Mouse (Mus musculus) neural tube, embryonic 11.5 days (tissue): Measurements from ENCODE around the gene AI597479. TPM values are rescaled to one million over a fixed set of nuclear protein-coding genes. Genes with fewer than 3 reads are reported as not detected.

ENCODE experiments used
- ATAC-seq: fragments of 200-750 bp; cut with Nextera tagmentation; 2 replicates; pipeline ENCODE4 v1.8.0; 2017; ENCODE audit warnings: moderate number of reproducible peaks, mild to moderate bottlenecking, moderate TSS enrichment, moderate library complexity; ENCODE audit not compliant: insufficient read depth, low FRiP score, low TSS enrichment
- DNase-seq: peaks from one replicate; pipeline ENCODE4 v3.0.0-alpha.2; 2015; ENCODE audit warnings: low spot score
- H3K27ac ChIP-seq: fragments of 300-500 bp; sonication (generic); 2 replicates; pipeline ENCODE4 v1.5.1; 2014; ENCODE audit warnings: low read depth, mild to moderate bottlenecking, low read length
- H3K27me3 ChIP-seq: fragments of 300-500 bp; sonication (generic); 2 replicates; pipeline ENCODE4 v1.6.1; 2014; ENCODE audit warnings: mild to moderate bottlenecking, low read length, mixed read lengths; ENCODE audit not compliant: control insufficient read depth, insufficient read depth
- H3K36me3 ChIP-seq: fragments of 300-500 bp; sonication (generic); 2 replicates; pipeline ENCODE4 v1.6.1; 2014; ENCODE audit warnings: mild to moderate bottlenecking, low read length, moderate library complexity, mixed read lengths; ENCODE audit not compliant: control insufficient read depth, insufficient read depth
- H3K4me1 ChIP-seq: fragments of 300-500 bp; sonication (generic); 2 replicates; pipeline ENCODE4 v1.6.1; 2014; ENCODE audit warnings: low read length, mixed read lengths; ENCODE audit not compliant: control insufficient read depth, insufficient read depth
- H3K4me2 ChIP-seq: fragments of 300-500 bp; sonication (generic); 2 replicates; pipeline ENCODE4 v1.6.1; 2014; ENCODE audit warnings: low read depth, mild to moderate bottlenecking, moderate library complexity
- H3K4me3 ChIP-seq: fragments of 300-500 bp; sonication (generic); 2 replicates; pipeline ENCODE4 v1.5.1; 2014; ENCODE audit warnings: low read depth, low read length
- H3K9ac ChIP-seq: fragments of 300-500 bp; sonication (generic); 2 replicates; pipeline ENCODE4 v1.6.1; 2014; ENCODE audit warnings: mild to moderate bottlenecking, low read length
- H3K9me3 ChIP-seq: fragments of 300-500 bp; sonication (generic); 2 replicates; pipeline ENCODE4 v1.6.1; 2016; ENCODE audit warnings: low read length; ENCODE audit not compliant: control insufficient read depth
- WGBS: fragments of 180-500 bp; shearing (Covaris S2); extraction: QIAGEN DNeasy Blood & Tissue Kit; methylation state at CpG from one replicate; pipeline ENCODE4 v1.1.7; 2014; 5-methylcytosine and 5-hydroxymethylcytosine counted together
- polyA plus RNA-seq: library from polyadenylated mRNA; unstranded; fragments of >200 nt; fragmentation: Nextera tagmentation; extraction: Ambion mirVana; gene quantifications from 2 replicates; pipeline ENCODE4 v1.2.1, GENCODE M21; 2014

The AI597479 gene
- polyA plus RNA-seq, 1 experiment from 2014 or later = 52.9 TPM

GRCm38 (mm10) chr1:43110556-43110955 is 12.0 kb downstream of the AI597479 start:
- H3K9ac ChIP-seq = no peak overlapping the region
- H3K9me3 ChIP-seq = no peaks in the 10 kb centered on the region
- WGBS = 54% methylated on average over 4 of the region's 4 CpGs
- H3K27me3 ChIP-seq = no peaks in the 10 kb centered on the region
- peaks cover 6% of the 10 kb centered on the region for H3K36me3 ChIP-seq
- no peak overlapping the region for H3K4me3 ChIP-seq
- ATAC-seq = no peak
- H3K27ac ChIP-seq = no peak overlapping the region
- peak; percentile 56 for DNase-seq
- no peaks in the 10 kb centered on the region for H3K4me1 ChIP-seq
- no peak overlapping the region for H3K4me2 ChIP-seq

- 90% methylated on average over 2 of the region's 2 CpGs for WGBS
- Histone ChIP-seq H3K4me3 (no peak overlapping the region), H3K9me3 (no peaks in the 10 kb centered on the region), H3K9ac (no peak overlapping the region), H3K4me2 (no peak overlapping the region), H3K36me3 (peaks cover 10% of the 10 kb centered on the region), H3K27ac (no peak overlapping the region), H3K4me1 (no peaks in the 10 kb centered on the region), H3K27me3 (no peaks in the 10 kb centered on the region)
- ATAC-seq = no peak
- DNase-seq = peak; percentile 49
Measured at GRCm38 (mm10) chr1:43112882-43113281, 14.4 kb downstream of the AI597479 start.

- peaks cover 12% of the 10 kb centered on the region for H3K36me3 ChIP-seq
- ATAC-seq = no peak
Measured at GRCm38 (mm10) chr1:43117435-43117834, 18.9 kb downstream of the AI597479 start.

DNA sequence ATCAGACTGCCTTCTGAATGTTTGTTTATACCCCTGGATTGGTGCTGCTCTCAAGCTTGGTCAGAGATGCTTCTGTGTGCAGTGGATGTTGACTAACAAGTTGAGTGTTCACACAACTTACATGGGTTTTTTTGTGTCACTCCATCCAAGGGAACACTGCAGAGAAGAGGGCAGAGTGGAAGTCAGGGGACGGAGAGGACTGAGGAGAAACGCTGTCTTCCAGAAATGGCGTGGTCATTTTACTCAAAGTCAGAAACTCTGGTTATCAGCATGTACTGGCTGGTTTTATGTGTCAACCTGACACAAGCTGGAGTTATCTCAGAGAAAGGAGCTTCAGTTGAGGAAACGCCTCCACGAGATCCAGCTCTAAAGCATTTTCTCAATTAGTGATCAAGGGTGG is 22.4 kb downstream of the AI597479 start:
- H3K27me3 ChIP-seq = no peaks in the 10 kb centered on the region
- H3K4me3 ChIP-seq = no peak overlapping the region
- no peak for ATAC-seq
- H3K9me3 ChIP-seq = no peaks in the 10 kb centered on the region
- WGBS = 91% methylated on average over 5 of the region's 5 CpGs
- H3K4me1 ChIP-seq = no peaks in the 10 kb centered on the region
- H3K4me2 ChIP-seq = no peak overlapping the region
- H3K9ac ChIP-seq = no peak overlapping the region
- DNase-seq = no peak
- H3K27ac ChIP-seq = no peak overlapping the region
- peaks cover 10% of the 10 kb centered on the region for H3K36me3 ChIP-seq

More at GRCm38 (mm10) chr1:43117435-43117834, 18.9 kb downstream of the AI597479 start:
- no peaks in the 10 kb centered on the region for H3K27me3 ChIP-seq
- no peak overlapping the region for H3K4me2 ChIP-seq
- H3K4me1 ChIP-seq = no peaks in the 10 kb centered on the region
- no peak overlapping the region for H3K4me3 ChIP-seq
- H3K9me3 ChIP-seq = no peaks in the 10 kb centered on the region
- no peak for DNase-seq
- H3K27ac ChIP-seq = no peak overlapping the region
- H3K9ac ChIP-seq = no peak overlapping the region
- whole genome bisulfite sequencing = 97% methylated on average over 8 of the region's 8 CpGs

DNA sequence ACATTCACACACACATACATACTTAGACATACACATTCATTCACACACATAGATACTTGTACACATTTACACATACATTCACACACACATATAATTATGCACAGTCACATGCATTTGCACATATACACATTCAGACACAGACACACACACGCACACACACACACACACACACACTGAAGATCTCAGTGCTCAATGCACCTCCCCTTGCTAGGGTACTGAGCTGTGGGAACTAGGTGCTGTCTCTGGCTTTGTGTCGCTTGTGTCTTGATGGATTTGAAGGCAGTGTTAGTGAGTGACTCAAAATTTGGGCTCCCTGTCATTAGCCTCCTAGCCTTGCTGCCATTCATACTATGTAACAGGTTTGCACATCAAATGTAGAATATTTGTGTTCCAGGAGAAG is 24.1 kb downstream of the AI597479 start:
- no peak for ATAC-seq
- Histone ChIP-seq H3K9me3 (no peaks in the 10 kb centered on the region), H3K27ac (no peak overlapping the region), H3K36me3 (peaks cover 8% of the 10 kb centered on the region; the same call in 1 of the 2 replicates), H3K4me1 (no peaks in the 10 kb centered on the region), H3K4me3 (no peak overlapping the region), H3K4me2 (no peak overlapping the region), H3K9ac (no peak overlapping the region), H3K27me3 (no peaks in the 10 kb centered on the region)
- DNase-seq = no peak
- WGBS = 91% methylated on average over 2 of the region's 2 CpGs

- no peak overlapping the region for H3K4me3 ChIP-seq
- H3K4me2 ChIP-seq = no peak overlapping the region
- no peak overlapping the region for H3K9ac ChIP-seq
- H3K4me1 ChIP-seq = no peaks in the 10 kb centered on the region
- H3K27me3 ChIP-seq = no peaks in the 10 kb centered on the region
- DNase-seq (no peak), ATAC-seq (no peak)
- H3K36me3 ChIP-seq = no peaks in the 10 kb centered on the region
- 75% methylated on average over 4 of the region's 4 CpGs for WGBS
- H3K9me3 ChIP-seq = no peaks in the 10 kb centered on the region
- H3K27ac ChIP-seq = no peak overlapping the region
Measured at GRCm38 (mm10) chr1:43124726-43125125, 26.2 kb downstream of the AI597479 start.

DNA sequence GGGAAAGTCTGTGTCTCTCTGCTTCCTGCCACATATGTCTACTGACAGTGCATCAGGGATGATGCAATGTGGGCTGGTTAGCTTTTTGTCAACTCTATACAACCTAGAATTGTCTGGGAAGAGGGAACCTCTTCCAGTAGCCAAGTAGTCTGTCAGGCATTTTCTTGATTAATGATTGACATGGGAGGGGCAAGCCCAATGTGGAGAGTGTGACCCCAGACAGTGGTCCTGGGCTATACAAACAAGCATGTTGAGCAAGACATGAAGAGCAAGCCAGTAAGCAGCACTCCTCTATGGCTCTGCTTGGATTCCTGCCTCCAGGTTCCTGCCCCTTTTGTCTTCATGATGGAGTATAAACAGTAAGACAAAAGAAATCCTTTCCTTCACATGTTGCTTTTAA is 28.7 kb downstream of the AI597479 start:
- no peaks in the 10 kb centered on the region for H3K9me3 ChIP-seq
- H3K4me3 ChIP-seq = no peak overlapping the region
- no peak overlapping the region for H3K27ac ChIP-seq
- H3K4me2 ChIP-seq = no peak overlapping the region
- ATAC-seq (no peak), DNase-seq (no peak)
- no peaks in the 10 kb centered on the region for H3K36me3 ChIP-seq
- H3K4me1 ChIP-seq = no peaks in the 10 kb centered on the region
- H3K27me3 ChIP-seq = no peaks in the 10 kb centered on the region
- no peak overlapping the region for H3K9ac ChIP-seq

GRCm38 (mm10) chr1:43127820-43128610 is 29.5 kb downstream of the AI597479 start:
- 74% methylated on average over 8 of the region's 8 CpGs for WGBS
- Histone ChIP-seq H3K4me1 (no peaks in the 10 kb centered on the region), H3K4me3 (no peak overlapping the region), H3K9me3 (no peaks in the 10 kb centered on the region), H3K4me2 (no peak overlapping the region), H3K27me3 (no peaks in the 10 kb centered on the region), H3K36me3 (no peaks in the 10 kb centered on the region), H3K27ac (no peak overlapping the region), H3K9ac (no peak overlapping the region)
- no peak for DNase-seq
- no peak for ATAC-seq

DNA sequence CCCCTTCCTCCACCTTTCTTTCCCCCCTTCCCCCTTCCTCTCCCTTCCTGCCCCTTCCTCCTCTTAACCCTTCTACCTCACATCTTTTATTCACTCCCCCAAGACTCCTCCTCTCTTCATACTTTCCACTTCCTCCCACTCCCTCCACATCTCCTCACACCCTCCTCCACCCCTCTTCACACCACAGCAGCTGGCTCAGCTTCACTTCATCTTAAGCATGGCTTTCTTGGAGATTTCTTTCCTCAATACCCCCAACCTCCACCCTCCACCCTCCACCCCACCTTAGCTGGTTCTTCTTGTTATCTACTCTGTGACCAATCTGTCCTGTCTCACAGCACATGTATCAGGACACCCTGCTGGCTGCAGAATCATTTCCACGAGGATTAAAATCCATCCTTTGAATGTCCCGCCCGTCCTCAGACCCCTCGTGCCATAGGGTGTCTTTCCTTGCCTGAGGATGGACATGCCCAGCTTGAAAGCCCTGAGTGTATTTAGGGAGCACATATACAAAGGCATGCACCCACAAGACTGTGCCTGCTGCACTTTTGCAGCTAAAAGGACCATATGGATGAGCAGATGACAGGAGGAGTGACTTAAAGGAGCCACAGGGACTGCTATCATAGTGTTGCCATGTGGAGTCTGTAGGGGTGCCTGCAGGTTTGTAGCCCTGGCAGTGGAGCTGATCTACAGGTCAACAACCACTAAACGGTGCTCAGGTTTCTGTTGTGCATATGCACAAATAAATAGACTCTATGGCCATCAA is 31.9 kb downstream of the AI597479 start:
- Histone ChIP-seq H3K4me2 (no peak overlapping the region), H3K4me1 (no peaks in the 10 kb centered on the region), H3K27ac (no peak overlapping the region), H3K36me3 (no peaks in the 10 kb centered on the region), H3K9ac (no peak overlapping the region), H3K4me3 (no peak overlapping the region), H3K27me3 (no peaks in the 10 kb centered on the region), H3K9me3 (no peaks in the 10 kb centered on the region)
- DNase-seq (no peak), ATAC-seq (no peak)
- WGBS = 76% methylated on average over 5 of the region's 5 CpGs
